Mouse (Mus musculus) thymus, postnatal 25 days (tissue): ENCODE data around the gene 1700102P08Rik.

Experiments
- DNase-seq: peaks from one replicate; pipeline ENCODE4 v3.0.0; 2022

The 1700102P08Rik gene

DNA sequence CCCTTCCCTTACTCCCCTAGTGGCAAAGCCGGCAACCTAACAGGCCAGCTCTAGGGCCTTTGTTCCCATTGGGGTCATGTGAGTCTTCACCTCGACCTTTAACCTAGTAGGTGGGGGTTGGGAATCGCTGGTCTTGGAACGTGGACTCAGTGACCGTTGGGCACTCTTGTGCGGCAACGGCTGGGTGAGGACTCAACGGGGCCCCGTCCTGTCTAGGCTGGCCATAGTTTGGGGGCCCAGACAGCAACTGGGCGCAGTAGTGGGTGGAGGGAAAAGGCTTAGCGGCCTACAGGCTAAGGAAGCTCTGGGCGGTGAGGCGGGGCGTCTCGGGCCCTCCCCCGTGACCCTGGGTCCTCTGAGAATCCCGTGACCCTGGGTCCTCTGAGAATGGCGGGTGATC, at the start of gene 1700102P08Rik:
TSS of gene 1700102P08Rik (plus strand) at position 130 of the 400 bp plus-strand sequence.
- DNase-seq: no peak

DNA sequence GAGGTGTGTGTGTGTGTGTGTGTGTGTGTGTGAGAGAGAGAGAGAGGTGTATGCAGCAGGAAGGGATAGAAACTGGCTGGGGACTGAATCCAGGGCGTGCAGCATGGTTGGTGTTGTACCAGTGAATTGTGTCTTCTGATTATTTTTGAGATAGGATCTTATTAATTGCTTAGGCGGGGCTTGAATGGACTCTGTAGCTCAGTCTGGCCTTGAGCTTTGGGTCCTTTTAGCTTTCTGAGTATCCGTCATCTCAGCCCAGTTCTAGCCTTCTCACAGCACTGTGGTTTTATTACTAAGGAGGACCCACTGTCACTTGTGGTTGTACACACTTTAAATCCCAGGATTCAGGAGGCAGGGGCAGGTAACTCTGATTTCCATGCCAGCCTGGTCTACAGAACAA, 49.3 kb upstream of the 1700102P08Rik start:
- DNase-seq: no peak

DNA sequence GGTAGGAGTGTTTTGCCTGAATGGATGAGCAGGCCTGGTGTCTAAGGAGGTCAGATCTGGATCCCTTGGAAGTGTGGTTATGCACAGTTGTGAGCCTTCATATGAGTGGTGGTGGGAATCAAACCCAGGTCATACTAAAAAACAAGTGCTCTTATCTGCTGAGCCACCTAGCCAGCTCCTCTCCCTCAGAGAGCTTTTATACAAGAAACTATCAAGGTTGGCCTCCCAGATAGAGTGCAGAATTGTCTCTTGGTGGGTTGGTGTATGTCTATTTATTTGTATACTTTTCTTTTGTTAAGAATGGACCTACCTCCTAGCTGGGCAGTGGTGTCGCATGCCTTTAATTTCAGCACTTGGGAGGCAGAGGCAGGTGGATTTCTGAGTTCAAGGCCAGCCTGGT, 48.8 kb upstream of the 1700102P08Rik start:
- no peak for DNase-seq

DNA sequence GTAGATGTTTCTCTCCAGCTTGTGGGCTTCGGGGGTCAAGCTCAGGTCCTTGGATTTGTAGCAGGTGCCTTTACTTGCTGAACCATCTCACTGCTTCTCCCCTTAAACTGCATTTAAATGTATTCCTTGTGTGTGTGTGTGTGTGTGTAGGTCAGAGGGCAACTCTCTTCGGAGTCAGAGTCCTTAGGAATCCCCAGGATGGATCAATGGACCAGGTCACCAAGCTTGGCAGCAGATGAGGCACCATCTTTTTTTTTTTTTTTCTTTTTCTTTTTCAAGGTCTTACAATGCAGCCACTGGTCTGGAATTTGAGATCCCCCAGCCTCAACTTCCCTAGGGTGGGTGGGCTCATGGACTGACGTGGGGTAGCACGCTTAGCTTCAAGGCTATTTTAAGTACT, 48.1 kb upstream of the 1700102P08Rik start:
- DNase-seq: no peak

DNA sequence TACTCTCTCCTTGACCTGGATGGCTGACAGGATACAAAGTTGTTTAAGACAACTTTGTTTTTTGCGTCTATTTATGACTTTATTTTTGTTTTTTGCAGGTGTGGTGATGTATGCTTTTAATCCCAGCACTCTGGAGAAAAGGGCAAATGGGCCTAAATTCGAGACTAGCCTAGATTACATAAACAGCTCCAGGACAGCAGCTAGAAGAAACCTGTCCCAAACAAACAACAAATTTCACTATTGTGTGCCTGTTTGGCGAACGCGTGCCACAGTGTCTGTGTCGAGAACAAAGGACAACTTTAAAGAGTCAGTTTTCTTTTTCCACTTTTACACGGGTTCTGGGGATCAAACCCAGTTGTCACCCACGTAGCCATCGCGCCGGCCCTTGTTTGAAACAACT, 45.6 kb upstream of the 1700102P08Rik start:
- no peak for DNase-seq

DNA sequence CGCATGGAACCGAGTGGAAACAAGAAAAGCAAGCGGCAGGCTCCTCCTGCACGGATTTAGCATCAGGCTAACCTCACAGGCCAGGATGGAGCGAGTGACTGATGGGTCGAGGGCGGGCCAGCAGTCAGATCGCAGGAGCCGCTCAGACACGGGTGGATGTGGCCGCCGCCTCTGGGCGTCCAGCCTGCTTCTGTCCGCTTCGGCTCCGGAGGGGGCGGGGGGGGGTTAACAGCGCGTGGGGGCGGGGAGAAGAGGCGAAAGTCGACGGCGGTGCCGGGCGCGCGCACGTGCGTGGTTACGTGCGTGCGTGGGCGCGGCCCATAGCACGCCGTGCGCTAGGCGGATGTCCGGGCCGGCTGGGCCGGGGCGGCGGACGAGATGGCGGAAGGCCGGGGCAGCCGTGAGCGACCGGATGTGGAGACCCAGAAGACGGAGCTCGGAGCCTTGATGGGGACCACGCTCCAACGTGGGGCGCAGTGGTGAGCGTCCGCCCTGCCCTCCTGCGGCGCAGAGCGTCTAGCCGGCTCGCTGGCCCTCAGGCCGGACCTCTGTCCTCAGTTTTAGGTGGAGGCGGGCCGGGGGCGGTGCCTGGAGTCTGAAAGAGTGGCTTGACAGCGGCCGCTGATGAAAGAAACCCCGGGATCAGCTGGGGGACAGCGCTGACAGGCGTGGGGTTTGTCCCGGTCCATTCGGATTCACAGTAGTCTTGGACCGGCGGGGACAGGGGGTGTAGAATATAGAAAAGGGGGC, 44.9 kb upstream of the 1700102P08Rik start, which contains the start of gene Usp4:
TSS of gene Usp4 (plus strand) at position 314 of the 750 bp plus-strand sequence.
- DNase-seq: peak; percentile 84

DNA sequence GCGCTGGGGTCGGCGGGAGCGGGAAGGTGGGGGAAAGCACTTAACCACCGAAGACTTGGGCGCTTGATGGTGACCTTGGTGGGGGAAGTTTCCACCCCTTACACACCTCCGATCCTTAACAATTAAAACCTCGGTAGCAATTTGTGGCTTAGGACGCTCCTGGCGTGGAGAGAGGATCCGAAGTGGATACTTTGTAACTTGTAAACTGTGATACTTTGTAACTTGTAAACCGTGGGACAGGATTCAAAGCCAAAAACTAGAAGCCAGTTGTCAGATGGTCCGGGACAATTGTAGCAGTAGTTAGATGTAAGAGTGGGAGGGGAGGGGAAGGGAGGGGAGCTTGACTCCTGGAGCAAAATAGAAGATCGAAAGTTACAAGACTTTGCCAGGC, 44.3 kb upstream of the 1700102P08Rik start:
- peak; percentile 8 for DNase-seq

DNA sequence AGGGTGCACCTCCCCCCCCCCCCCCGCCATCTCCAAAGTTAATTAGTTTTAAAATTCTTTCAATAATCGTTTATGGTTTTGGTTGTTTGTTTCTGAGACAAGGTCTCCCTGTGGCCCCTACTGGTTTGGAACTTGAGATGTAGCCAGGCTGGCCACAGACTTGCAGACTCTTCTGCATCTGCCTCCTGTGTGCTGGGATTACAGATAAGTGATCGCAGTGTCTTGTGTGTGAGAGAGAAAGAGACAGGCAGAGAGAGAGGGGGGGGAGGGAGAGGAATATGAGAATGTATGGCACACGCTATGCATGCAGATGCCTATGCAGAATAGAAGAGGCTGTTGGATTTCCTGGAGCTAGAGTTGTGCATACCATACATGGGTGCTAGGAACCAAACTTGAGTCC, 42.9 kb upstream of the 1700102P08Rik start:
- DNase-seq: no peak

DNA sequence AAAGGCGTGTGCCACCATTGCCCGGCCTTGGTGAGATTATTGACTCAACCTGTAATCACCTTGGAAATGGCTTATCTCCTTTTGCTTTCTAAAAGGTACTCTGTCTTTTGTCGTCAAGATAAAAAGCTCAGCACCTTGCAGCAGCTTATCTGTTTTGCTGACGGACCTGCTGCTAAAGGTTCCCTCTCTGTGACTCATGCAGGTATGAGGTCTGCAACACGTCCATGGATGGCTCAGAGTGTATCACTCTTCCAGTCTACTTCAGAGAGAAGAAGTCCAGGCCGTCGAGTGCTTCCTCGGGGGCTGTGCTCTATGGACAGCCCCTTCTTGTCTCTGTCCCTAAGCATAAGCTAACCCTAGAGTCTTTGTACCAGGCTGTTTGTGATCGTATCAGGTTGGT, 14.4 kb upstream of the 1700102P08Rik start:
- DNase-seq: no peak

DNA sequence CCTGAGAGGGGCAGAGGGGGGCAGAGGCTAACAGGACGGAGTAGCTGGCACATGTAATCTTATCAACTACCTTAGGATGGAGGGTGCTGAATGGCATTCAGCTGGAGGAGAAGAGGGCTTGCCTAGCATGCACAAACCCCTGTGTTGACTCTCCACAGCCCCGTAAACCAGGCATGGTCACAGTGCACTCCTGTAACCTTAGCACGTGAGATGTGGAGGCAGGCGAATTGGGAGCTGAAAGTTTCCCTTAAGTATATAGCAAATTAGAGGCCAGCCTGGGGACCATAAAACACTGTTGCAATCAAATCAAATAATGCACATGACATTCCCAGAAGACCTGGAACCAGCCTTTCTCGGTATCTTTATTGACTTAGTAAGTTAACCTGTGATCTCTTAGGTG, 13.9 kb upstream of the 1700102P08Rik start:
- no peak for DNase-seq

DNA sequence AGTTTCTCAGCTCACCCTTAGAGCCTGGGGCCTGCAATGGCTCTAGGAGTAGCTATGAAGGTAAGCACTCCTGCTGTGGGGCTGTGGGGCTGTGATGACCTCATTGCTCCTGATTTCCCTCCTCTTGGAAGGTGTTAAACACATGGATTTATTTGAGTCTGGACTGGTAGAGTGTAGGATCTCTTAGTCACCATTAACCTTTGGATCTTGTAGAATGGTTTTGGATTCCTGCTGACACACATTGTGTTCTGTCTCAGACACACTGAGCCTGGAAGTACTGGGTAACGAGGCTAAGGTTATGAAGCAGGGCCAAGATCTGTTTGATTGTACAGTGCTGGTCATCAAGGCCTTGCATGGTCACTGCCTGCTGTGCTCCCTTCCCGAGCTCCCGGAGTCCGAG, 13.3 kb upstream of the 1700102P08Rik start:
- no peak for DNase-seq

DNA sequence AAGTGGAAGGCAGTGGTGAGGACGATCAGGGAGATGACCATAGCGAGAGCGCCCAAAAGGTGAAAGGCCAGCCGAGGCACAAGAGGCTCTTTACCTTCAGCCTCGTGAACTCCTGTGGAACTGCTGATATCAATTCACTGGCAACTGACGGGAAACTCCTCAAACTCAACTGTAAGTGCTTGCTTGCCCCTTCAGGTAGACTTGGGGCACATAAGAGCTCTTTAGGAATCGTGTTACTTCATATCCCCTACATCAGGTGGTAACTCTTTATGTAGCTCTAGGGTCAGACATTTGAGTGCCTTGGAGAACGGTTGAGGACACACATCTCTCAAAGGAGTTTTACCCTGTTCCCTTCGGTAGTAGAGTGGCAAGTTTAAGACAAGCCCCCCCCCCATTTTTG, 11.2 kb upstream of the 1700102P08Rik start:
- no peak for DNase-seq

DNA sequence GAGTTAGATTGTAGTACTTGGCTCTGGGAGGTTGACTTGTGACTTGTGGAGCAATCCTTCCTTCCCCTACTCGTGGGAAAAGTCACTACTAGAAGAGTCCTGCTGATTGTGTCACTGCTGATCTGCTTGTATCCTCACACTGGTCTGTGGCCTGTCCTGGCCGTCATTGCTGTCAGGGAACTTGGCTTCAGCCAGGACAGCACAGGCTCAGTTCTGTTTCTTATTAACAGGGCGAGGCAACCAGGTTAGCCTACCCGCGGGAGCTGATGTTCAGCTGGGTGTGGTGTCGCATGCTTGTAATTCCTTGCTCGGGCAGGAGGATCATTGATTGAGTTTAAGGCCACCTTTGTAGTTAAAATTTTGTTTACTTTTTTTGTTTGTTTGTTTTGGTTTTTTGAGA, 7.6 kb upstream of the 1700102P08Rik start:
- DNase-seq: no peak

DNA sequence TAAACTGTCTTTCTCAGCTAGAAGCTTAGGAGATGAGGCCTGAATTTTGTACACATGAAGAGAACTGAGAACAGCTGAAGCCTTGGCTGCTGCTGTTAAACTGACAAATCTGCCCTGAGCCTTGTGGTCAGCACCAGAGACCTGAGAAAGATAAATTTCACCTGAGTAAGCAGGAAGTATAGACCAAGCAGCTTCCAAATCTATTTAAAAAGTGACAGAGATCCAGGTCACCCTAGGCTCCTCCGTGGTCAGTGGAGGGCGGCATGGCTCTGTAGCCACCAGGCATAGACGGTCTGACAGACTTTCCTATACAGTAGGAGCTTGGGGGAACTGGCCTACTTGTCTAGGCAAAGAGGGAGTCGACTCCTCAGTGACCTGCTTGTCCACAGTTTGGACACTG, 5.8 kb upstream of the 1700102P08Rik start:
- DNase-seq: no peak

DNA sequence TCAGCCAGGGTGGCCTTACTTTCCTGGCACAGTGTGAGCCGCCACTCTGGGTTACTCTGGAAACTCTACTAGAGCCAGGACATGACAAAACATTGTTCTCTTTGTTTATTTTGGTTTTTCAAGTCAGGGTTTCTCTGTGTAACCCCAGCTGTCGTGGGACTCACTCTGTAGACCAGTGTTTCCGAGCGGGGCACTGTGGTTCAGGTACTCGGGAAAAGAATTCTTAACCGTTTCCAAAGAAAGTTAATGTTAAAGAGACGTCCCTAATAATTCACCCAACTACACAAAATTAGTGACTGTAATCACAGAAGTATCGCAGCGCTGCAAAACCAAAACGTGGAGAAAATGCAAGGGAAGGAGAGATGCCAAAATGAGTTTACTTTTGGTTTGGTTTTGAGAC, 4.0 kb upstream of the 1700102P08Rik start:
- no peak for DNase-seq

DNA sequence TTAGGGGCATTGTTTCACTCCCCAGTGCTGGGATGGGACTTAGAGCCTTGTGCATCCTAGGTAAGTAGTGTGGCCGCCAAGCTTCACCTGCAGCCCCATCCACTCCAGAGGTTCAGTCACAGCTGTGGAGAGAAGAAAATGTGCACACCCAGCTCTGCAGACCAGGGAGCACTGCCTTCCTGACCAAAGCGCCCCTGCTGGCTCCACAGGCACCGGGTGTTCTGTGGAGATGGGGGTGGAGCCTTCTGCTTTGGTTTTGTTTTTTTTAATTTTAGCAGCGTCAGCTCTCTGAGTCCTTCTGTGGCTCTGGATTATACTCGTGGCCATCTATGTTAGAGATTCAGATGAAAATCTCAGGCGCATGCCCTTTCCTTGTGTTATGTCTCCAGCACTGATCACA, 3.4 kb upstream of the 1700102P08Rik start:
- DNase-seq: no peak

DNA sequence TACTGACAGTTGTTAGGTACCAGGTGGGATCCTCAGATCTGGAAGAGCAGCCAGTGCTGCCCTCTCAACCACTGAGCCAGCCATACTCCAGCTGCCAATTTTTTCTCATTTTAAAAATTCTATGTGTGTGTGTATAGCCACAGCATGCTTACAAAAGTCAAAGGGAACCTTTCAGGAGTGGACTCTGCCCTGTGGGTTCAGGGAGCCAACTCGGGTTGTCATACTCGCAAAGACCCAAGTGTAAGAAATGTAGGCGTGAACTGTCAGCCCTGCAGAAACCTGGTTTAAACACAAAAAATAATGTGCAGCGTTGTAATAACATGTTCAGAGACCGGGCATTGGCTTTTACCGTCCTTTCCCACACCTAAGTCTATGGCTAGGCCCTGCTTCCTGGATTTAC, 1.6 kb downstream of the 1700102P08Rik start:
- DNase-seq: no peak

DNA sequence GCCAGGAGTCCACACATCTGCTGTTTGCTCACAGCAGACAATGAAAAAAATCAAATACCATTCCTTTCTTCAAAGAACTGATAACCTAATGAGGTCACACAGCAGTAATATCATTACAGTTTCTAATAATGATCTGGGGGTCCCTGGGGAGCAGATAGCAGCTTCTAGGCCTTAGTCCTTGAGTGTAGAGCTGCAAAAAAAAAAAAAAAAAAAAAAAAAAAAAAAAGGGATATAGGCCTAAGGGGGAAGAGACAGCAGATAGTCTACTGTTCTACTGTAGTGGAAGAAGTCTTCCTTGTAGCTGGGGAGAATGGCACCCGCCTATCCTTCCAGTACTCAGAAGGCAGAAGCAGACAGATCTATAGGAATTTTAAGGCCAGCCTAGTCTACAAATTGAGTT, 2.8 kb downstream of the 1700102P08Rik start:
- no peak for DNase-seq

DNA sequence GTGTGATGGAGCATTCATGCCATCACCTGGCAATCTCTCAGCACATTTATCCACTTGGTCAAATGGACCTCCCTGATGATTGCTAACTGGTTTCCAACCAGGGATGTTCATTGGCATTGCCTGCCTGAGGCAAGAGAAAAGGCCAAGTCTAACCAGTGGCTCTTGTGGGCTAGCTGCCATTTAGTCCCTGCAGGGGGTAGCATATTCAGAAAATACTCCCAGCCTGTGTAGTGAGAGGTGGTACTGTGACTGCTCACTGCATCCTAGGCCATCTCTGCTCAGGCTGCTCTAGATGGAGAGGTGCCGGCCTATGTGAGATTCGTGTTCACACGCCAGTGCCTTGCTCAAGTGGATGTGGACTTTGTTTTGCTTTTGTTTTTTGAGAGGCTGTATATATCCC, 5.7 kb downstream of the 1700102P08Rik start:
- DNase-seq: no peak

DNA sequence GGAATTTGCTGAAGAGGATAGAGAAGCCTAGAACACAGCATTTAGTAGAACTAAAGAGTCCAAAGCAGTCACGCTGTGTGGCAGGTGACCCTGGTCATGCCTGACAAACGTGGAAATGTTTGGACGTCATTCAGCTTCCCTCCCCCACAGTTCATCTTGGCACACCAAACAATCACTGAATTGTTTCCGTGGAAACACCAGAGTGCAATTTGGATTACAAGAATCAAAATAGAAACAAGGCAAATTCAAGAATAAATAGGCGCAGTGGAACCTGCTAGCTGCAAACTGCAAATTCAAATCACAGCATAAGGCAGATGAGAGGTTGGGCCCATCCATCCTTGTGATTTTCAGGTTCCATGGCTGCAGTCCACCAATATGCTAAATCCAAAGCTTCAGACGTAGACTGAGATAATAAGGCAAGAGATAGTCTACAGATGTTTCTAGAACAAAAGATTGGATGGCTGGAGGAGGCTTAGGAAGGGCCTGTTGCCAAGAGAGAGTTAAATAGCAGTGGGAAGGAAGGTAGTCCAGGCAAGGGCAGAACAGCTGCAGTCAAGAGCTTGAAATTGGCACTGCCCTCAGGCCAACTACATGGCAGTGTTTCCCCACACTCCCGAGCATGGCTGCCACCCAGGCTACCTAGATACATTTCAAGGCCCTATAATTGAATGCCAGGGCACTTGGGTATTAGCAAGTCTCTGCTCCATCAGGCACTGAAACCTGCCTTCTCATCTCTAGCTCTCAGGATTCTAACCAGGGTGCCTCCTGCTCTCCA, 8.8 kb downstream of the 1700102P08Rik start:
- DNase-seq: no peak

DNA sequence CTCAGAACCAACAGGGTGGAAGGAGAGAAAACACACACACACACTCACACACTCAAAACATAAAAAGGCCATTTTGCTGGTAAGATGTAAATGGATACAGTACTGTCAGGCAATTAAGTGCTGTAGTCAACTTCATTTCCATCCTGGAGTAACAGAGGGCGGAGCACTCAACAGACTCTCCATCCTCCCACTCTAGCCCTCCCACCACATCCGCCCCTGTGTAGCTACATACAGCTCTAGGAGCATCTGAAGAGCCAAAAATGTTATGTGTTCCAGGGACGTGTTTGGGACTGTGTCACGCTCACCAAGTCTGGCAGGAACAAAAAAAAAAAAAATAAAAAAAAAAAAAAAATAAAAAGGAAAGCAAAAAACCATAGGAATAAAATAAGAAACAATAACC, 10.5 kb downstream of the 1700102P08Rik start:
- DNase-seq: no peak

DNA sequence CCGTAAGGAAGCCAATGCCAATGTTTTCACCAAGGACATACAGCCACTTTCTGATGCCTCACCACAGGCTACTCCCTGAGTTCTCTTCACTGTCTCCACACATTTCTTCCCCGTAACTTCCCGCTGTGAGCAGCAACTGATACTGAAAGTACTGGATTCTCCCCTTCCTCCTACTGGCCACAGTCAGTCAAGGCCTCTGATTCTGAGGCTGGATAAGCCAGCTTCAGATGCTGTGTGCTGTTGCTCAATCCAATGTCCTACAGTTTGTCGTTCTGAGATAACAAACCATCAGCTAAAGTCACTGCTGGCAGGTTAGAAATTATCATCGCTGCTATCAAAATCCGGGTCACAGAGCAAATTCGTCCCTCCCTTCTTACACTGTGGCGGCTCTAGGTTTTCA, 11.8 kb downstream of the 1700102P08Rik start:
- DNase-seq: no peak

DNA sequence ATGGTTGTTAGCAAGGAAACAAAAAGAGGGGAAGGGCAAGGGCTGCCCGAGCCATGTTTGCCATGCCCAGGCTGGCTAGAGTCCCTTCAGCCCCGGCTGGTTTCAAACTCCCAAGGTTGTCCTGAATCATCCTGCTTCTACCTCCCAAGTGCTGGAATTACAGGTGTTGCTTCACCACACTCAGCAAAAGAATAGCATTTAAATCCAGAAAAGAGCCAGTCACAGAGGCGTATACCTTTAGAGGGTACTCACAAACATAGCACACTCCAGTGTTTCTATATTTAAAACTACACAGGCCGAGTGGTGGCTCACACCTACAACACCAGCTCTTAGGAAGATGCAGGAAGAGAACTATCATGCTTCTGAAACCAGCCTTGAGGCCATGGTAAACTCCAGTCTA, 16.9 kb downstream of the 1700102P08Rik start:
- DNase-seq: no peak

DNA sequence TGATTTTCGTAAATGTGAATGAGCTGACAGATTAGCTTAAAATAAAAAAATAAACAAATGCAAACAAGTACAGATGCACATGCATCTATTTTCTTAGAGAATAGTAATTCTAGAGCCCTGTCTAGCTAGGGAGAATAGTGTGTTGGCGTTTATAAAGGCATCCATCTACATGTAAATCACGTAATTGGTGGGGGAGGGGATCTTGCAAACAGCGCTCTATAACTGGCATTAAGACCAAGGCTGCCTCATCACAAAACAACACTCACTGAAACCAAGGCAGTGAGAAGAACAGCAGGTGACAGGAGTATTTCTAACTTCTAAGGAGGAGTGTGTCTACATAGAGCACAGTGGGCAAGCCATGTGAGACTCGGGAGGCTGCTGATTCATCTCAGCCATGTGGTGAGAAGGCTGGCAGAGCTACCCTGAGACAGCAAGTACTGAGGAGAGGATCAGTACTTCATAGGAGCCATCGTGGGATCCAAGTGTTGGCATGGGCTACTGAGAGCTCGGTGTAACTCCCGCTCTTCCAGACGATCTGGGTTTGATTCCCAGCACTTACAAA, 18.9 kb downstream of the 1700102P08Rik start:
- no peak for DNase-seq
